Mouse (Mus musculus): ENCODE data around the gene Heph.

GRCm38 (mm10) chrX:96455149-96455548, at the start of gene Heph:
- TF ChIP-seq POLR2A (IDR thresholded peaks at IDR 0.05; ENCODE audit: borderline replicate concordance, low read depth, low read length), result no peak
- no peak for TF ChIP-seq CTCF (IDR thresholded peaks at IDR 0.05; ENCODE audit: low read depth, low read length)
